Mouse (Mus musculus): ENCODE measurements around the gene Spag7.

Spag7 gene

DNA sequence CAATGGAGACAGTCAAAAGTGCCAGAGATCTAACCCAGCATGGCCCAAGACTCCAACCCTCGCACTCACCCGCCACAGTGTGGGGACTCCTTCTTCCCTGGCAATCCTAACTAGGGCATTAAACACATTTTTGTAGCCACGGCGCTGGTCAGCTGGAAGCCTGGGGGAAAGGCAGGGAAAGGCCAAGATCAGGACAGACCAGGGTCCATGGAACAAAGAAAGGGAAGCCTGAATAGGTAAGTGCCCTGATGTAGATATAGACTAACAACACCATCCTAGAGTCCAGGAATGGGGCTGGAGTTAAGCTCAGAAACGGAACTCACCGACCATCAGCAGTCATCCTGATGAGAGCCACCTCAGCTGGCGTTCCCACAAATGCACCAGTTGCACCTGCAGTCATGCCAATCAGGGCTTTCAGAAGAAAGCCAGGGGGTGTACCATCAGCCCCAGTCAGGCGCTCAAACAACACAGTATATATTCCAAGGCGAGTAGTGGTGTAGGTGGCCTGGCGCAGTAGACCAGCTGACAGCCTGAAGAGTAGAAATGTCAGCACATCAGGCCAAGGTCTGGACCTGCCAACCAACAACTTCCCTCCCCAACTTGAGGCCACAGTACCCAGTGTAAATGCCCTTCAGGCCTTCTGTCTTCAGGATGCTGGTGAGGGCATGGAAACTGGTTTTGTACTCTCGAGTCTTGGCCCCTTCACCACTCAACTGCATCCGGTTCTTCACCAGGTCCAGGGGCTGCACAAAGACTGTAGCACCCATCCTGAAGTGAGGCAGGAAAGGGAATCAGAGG is 23.6 kb downstream of the Spag7 start:
- DNase-seq (ENCODE audit: inconsistent age in 2 of 2, low spot score in 1 of 2): peak; percentile 22 to 71

DNA sequence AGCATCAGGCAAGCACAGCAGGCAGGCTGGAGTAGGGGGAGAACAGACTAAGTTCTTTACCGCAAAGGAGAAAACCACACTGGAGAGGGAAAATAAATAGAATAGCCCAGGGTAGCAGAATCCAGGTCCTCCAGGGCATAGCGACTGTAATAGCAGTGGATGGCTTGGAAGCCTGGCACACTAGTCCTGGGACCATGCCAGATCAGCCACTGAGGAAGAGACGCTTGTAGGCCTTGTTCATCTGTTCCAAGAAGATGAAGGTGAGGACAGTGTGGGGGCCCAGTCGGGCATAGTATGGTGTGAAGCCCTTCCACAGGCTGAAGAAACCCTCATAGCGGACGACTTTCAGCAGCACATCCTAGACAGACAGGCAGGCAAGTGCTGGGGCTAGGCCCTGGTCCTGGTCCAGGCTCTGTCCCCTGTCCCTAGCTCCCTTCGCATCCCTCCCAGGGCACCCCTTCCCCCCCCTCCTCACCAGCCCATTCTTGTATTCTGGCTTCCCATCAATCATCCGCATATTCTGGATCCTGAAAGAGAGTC is 24.6 kb downstream of the Spag7 start:
- DNase-seq (ENCODE audit: inconsistent age in 2 of 2, low spot score in 1 of 2): peak in 1 of 2 experiments; percentile 36

DNA sequence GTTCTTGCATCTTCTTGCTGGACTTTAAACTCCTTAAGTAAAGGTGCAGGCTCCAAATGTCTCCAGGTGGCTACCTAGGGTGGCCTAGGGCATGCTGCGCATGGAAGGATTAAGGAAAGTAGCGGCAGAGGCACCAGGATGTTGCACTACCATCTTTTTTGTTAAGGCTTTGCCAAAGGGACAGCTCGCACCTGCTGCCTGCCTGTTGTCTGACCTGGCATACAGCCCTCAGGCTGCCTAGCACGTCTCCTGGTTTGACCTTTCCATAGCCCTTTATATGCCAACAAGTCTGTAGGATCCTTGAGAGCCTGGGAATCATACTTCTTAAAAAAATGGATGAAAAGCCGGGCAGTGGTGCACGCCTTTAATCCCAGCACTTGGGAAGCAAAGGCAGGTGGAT is 26.2 kb downstream of the Spag7 start:
- no peak for DNase-seq (ENCODE audit: inconsistent age in 2 of 2, low spot score in 1 of 2)

DNA sequence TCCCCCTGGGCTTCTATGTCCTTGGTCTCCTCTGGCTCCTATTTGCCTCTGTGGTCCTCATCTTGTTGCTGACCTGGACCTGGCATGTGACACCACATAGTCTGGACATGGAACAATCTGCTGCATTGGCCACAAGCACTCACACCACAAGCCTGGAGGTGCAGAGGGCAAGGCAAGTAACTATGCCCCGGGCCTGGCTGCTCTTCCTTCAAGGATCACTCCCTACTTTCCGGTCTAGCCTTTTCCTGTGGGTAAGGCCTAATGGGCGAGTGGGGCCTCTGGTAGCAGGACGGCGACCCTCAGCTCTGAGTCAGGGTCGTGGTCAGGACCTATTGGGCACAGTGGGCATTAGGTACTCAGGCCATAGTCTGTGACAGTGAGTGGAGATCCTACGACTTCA is 28.0 kb downstream of the Spag7 start:
- DNase-seq (ENCODE audit: inconsistent age in 2 of 2, low spot score in 1 of 2): no peak

DNA sequence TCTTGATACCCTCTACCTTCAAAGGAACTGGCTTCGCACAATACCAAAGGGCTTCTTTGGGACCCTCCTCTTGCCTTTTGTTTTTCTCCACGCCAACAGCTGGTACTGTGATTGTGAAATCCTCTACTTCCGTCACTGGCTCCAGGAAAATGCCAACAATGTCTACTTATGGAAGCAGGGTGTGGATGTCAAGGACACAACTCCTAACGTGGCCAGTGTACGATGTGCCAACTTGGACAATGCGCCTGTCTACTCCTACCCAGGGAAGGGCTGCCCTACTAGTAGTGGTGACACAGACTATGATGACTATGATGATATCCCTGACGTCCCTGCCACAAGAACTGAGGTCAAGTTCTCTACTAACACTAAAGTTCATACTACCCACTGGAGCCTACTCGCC is 29.2 kb downstream of the Spag7 start:
- DNase-seq (ENCODE audit: inconsistent age in 2 of 2, low spot score in 1 of 2): peak; percentile 27 to 66

DNA sequence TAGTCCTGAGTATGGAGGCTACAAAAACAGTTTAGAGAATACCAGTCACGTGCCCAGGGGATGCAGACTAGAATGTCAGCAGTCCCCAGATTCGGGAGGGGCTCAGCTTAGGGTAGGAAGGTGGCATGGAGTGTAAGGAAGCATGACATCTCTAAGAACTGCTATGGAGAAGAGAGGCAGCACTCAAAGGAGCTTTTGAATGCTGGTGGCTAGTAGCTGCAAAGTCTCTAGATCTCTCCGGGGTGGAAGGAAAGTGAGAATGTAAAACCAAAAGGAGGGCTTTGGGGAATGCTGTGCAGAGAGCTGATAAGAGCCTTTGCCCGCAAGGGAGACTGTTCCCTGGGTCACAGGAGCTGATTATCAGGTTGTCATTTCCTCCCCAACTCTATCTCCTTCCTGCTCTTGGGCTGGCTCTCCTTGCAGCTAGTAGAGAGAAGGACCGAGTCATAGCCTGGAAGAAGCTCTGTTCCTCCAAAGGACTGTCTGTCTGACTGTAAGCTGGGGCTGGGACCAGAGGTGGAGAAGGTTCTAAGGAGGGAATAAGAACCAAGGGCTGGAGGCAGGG is 30.4 kb downstream of the Spag7 start, which contains the start of gene Gp1ba:
Gene Gp1ba (plus strand): TSS at position 409 of the 565 bp plus-strand sequence.
- DNase-seq (ENCODE audit: inconsistent age in 2 of 2, low spot score in 1 of 2): no peak

DNA sequence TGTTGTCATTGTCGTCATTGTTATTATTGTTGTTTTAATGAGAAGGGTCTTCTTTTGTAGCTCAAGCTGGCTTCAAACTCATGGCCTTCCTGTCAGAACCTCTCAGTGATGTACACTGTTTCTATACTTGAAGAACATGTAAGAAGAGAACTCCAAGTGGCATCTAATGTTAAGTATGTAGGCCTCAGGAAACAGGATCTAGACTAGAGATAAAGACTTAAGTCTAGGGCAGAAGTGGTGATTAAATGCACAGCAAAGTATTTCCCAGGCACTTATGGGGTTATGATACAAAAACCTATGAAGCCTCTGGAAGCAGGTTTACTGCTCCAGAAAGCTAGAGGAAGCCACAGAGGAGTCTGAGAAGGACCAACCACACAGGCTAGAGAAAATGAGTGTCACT is 30.9 kb downstream of the Spag7 start:
- no peak for DNase-seq (ENCODE audit: inconsistent age in 2 of 2, low spot score in 1 of 2)

DNA sequence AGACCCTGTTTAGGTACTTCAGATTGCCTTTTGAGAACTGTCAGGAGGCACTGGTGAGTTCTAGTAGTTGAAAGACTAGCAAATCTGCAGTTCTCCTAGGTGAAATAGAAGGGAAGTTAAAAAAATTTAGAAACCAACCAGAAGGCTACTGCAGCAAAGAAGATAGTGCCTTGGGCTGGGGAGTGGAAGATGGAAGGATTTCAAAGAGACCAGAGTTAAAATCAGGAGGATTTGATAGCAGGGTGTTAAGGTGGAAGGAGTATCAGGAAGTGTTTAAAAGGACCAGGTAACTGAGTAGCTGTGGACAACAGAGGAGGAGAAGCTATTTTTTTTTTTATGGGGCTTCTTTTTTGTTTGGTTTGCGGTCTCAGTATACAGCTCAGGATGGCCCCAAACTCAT is 31.5 kb downstream of the Spag7 start:
- DNase-seq (ENCODE audit: inconsistent age in 2 of 2, low spot score in 1 of 2): no peak

DNA sequence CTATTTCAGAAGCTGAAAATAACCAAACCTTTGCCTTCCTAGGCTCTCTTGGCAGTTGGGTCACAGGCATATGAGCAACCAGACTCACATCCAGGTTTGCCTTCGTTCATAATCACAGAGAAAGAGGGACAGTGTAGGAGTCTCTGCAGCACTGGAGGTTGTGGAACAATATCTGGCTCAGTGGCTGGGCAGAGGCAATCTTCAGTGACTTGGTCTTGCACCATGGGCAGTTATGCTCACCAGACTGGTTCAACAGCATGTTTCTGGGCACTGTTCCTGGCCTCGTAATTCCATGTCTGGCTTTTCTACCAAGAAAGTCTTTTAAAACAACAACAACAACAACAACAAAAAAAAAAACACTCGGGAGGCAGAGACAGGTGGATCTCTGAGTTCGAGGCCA is 33.6 kb downstream of the Spag7 start:
- DNase-seq (ENCODE audit: inconsistent age in 2 of 2, low spot score in 1 of 2): no peak

DNA sequence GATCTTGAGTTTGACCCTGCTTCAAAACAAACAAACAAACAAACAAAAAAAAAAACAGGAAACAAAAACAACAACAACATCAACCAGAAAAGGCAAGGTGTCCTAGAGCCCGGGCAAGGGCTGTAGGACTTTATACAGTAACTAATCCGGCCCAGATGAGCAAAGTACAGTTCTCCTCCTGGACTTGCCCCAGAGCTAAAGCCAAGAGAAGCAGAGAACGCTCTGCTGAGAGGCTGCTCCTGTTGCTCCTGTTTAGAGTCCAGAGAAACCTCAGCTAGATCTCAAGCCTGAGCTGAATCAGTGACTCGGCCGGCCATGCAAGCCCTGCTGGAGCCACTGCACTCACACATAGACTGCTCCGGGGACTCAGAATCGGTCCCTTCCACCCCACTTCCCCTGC is 39.1 kb downstream of the Spag7 start:
- no peak for DNase-seq (ENCODE audit: inconsistent age in 2 of 2, low spot score in 1 of 2)

DNA sequence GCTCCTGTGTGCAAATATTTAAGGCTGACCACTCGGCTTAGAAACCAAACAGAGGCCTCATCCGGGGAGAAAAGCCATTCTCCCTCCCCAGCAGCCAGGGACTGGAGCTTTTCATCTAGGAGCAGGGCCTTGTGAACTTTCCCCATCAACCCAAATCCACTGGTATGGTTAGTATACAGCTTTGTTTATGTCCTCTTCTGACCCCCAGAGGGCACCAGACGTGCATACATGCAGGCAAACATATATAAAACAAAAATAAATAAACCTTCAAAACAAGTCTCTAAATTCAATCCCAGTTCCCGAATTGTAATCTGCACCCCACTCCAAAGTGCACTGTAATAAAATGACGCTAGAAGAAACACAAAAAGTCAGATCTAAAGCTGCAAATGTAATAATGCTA is 39.7 kb downstream of the Spag7 start:
- DNase-seq (ENCODE audit: inconsistent age in 2 of 2, low spot score in 1 of 2): peak in 1 of 2 experiments; percentile 50

DNA sequence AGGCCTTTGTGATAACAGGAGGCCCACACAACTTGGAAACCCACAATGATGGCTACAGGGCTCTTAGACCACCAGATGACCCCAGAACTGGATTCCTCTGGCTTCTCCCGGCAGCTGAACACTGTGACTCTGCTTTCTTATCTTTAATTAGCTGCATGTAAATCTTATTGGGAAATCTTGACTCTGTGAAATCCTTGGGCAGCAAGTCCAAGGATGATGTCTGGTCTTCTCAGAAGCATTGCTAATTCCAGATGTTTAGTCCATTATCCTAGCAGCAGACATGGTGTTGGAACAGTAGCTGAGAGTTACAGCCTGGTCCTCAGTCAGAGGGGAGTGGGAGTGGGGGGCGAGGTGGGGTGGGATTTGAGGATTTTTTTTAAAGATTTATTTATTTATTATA is 40.8 kb downstream of the Spag7 start:
- DNase-seq (ENCODE audit: inconsistent age in 2 of 2, low spot score in 1 of 2): peak in 1 of 2 experiments; percentile 69

DNA sequence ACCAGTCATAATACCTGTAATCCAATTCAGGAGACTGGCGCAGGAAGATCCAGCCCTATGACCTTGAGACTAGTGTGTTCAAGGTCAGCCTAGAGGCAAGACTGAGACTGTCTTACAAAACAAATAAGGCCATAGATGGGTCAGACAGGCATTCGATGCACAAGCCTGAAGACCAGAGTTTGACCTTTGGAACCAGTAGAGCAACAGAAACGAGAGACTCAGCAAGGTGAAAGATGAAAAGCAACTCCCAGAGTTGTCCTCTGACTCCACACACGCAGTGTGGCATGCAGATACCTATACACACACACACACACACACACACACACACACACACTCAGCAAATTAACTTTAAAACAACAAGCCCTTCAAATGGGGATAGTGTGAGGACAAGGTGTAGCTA is 42.3 kb downstream of the Spag7 start:
- no peak for DNase-seq (ENCODE audit: inconsistent age in 2 of 2, low spot score in 1 of 2)

DNA sequence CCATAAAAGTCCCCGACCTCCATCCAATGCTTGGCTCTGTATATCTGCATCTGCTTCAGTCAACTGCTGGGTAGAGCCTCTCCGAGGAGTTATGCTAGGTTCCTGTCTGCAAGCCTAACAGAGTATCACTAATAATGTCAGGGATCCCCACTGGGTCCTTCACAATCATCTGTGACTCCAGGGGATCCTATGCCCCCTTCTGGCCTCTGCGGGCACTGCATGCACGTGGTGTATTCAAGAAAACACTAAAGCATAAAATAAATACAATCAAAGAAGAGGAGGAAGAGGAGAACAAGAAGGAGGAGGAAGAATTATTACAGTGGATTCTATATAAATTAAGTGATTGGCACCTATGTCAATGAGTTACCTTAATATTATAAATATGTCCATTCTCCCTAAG is 43.7 kb downstream of the Spag7 start:
- peak; percentile 30 to 72 for DNase-seq (ENCODE audit: inconsistent age in 2 of 2, low spot score in 1 of 2)

DNA sequence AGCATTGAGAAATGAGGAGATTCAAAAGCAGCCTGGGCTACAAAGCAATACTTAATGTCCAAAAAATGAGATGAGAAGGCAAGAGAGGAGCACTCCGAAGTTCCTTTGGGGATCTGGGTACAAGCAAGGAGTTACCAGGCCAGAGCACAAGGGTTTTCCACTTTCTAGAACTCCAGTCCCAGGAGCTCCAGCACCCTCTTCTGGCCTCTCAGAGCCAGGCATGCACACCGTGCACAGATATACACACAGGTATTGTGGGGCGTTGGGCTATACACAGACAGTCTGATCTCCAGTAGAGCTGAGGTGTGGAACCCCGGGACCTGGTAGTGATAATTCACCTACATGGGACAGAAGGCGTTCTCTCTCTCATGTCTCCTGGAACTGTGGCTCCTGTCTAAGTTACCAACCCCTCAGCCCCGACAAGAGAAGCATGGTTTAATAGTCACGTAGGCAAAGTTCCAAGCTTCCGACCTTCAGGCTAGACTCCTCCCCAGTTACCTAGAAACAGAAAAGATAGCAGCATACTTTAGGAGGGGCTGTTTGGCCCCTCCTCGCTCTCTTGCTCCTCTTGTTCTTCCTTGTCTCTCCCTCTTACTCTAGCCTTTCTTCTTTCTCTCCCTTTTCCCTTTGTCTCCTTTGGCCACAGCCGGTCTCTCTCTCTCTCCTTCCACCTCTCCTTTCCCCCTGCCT is 46.0 kb downstream of the Spag7 start:
- peak in 1 of 2 experiments; percentile 79 for DNase-seq (ENCODE audit: inconsistent age in 2 of 2, low spot score in 1 of 2)

DNA sequence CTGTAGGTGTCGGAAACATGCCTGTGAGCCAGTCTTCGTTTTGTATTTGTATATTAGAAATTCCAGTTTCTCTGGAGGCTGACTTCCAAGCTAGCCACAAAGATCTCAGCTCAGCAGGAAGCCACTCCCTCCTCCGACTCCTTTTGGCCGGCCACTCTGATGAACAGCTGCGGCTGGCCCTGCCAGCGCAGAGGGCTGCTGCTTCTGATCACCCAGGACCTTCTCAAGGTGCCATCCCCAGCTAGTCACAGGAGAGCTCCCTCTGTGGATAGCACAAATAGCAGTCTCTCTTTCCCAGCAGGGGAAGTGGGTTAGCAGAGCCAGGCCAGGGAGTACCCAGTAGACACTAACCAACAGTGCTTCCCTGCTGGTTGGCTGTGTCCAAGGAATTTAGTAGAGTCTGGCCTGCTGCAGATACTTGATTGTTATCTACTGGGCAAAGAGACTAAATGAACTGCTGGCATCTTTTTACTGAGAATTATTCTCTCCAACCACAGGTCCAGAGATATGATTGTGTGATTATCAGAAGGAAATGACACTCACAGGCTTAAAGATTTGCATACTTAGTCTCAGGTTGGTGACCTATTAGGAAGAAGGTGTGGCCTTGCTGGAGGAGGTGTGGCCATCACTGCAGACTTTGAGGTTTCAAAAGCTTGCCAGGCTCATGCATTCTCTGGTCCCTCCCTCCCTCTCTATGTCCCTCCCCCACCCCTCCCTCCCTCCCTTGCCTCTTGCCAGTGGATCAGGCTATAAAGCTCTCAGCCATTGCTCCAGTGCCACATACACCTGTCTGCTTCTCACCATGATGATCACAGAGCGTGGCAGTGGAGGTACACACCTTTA is 47.0 kb downstream of the Spag7 start:
- no peak for DNase-seq (ENCODE audit: inconsistent age in 2 of 2, low spot score in 1 of 2)

DNA sequence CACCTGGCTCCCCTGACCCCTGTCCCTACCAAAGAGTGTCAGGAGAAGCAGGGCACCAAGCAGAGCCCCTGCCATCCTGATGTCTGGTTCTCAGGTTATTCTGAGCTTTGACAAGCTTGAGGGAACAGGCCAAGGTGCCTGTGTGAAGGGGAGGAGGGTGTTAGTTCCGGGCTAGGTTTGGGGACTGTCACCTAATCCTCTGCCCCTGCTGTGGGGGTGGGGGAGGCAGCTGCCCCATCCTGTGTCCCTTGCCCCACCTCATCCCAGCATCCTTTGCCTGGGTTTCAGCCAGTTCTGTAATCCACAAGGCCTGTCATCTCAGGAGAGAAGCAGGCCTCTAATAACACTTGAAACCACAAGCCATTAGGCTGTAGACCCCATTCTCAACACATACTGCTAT is 50.1 kb downstream of the Spag7 start, which contains the start of gene Chrne:
Gene Chrne (minus strand): TSS at position 116 of the 400 bp plus-strand sequence.
- no peak for DNase-seq (ENCODE audit: inconsistent age in 2 of 2, low spot score in 1 of 2)

DNA sequence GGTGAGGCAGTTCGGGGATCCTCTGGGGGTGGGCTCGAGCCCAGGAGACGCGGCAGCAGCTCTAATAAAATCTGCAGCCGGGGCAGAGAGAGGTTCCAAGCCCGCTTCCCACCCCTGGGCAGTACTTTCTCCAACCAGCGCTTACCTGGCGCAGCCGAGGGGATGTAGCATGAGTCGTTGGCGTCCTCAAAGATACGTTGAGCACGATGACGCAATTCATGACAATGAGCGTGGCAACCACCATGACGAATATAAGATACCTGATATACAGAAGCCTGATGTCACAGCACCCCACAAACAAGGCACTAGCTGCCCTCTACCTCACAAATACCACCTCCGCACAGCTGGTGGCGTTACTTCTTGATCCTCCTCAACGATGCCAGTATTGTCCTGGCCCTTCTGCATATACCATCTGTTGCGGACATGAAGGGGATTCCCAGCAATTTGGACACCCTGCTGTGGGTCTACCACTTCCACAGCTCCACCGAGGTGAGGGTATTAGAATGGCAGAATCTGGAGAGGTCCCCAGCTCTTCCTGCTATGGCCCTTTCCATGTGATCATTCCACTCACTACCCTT is 53.6 kb downstream of the Spag7 start, which contains the start of gene 4930544D05Rik:
Gene 4930544D05Rik (plus strand): TSS at position 333 of the 578 bp plus-strand sequence.
- no peak for DNase-seq (ENCODE audit: inconsistent age in 2 of 2, low spot score in 1 of 2)

DNA sequence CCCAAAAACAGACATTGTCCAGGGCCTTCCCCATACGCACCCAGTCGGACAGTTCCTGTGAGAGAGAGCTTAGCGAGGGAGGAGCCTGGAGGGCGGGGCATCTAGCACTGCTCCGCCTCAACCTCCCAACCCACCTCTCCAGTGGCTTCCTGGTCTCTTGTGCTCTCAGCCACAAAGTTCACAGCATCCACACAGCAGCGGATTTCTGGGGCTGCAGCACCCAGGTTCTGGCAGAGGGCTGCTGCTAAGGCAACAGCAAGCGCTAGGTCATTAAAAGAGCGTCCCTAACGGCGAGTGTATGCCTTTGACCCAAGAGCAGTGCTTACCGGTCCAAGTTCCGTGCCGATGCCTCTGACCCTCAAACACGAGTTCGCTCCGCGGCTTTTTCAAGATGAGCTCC is 54.1 kb downstream of the Spag7 start:
- DNase-seq (ENCODE audit: inconsistent age in 2 of 2, low spot score in 1 of 2): peak; percentile 69 to 87
